Mouse (Mus musculus): ENCODE results near the gene Ccdc57.

- TF ChIP-seq CTCF (IDR thresholded peaks at IDR 0.05; ENCODE audit: low read depth) (no peak), EP300 (optimal IDR thresholded peaks at IDR 0.05) (no peak)
These were observed 28.1 kb downstream of the Ccdc57 start for GRCm38 (mm10) chr11:120904561-120904960.

Measured in stomach, postnatal 0 days (tissue).